Mouse (Mus musculus): ENCODE results near the gene Duxbl1. TPM values are rescaled to one million over a fixed set of nuclear protein-coding genes. Genes with fewer than 3 reads are reported as not detected.
"Not testable (repeated sequence)": the region's sequence is repeated elsewhere in the genome, so short reads cannot be mapped to it uniquely, and the experiment has no call there.

Gene Duxbl1
- 2.0 and 2.3 TPM in 2 replicates for polyA plus RNA-seq (2015; fragmentation: Nextera tagmentation; extraction: Ambion mirVana)

GRCm38 (mm10) chr14:25978371-25979241, at the start of gene Duxbl1:
TSS of gene Duxbl1 (plus strand) at chr14:25978577.
- not testable (repeated sequence) for H3K9ac ChIP-seq; H3K4me1 ChIP-seq; H3K9me3 ChIP-seq; H3K36me3 ChIP-seq; H3K27me3 ChIP-seq (replicated peaks)
- no CpG with 5 or more reads among the region's 25 CpGs for WGBS
- Histone ChIP-seq H3K4me2 (peak within 1 kb of the TSS; percentile 43), H3K27ac (peak within 1 kb of the TSS; percentile 72; the same call in 1 of the 2 replicates), H3K4me3 (replicated peaks) (0 out of 2 replicates have a peak within 1 kb of the TSS, but pooled peaks have one; percentile 21)
- ATAC-seq (ENCODE audit: insufficient read depth, low FRiP score, low read depth), result peak; percentile 63; the same call in 1 of the 2 replicates

DNA sequence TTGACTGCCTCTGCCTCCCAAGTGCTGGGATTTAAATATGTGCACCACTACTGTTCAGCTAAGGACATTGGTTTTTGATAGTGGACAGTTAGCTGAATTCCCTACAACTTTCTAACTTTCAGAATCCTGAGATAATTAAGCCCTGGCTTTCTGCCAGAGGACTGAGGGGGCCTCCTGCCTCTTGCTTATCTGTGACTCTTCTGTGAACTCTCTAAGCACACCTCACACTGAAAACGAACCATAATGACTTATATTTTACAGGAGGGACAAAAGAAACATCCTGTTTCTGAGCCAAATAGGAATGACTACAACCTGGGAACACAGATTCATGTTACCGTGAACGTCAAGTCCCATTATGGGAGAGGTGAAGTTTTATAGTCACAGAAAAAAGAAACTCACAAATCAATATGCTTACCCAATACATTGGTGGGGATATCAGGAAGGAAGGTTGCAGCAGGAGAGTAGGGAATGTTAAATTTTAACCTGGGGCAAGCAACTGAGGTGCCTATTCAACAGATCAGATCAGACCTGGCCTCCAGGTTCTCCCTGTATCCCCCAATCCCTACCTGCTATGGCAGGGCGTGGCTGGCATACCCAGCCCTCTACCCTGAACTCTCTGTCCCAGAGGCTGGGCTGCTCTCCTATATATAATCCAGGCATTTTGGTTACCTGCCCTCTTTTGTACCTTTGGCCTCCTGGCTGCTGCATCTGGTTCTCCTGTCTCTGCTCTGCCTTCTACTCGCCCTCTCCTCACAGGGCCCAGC, 41.3 kb upstream of the Duxbl1 start:
- peak; percentile 79; the same call in 1 of the 2 replicates for ATAC-seq (ENCODE audit: insufficient read depth, low FRiP score, low read depth)
- H3K4me3 ChIP-seq (replicated peaks); H3K9me3 ChIP-seq; H3K9ac ChIP-seq; H3K27me3 ChIP-seq (replicated peaks); H3K36me3 ChIP-seq; H3K4me1 ChIP-seq; H3K27ac ChIP-seq; H3K4me2 ChIP-seq: not testable (repeated sequence)
- WGBS, result no CpG with 5 or more reads among the region's 5 CpGs

GRCm38 (mm10) chr14:25938004-25938403, 40.4 kb upstream of the Duxbl1 start, which contains the start of gene Cphx1:
TSS of gene Cphx1 (plus strand) at chr14:25938304.
- H3K4me2 ChIP-seq; H3K36me3 ChIP-seq; ATAC-seq (ENCODE audit: insufficient read depth, low FRiP score, low read depth): not testable (repeated sequence)

GRCm38 (mm10) chr14:25957861-25958260, 20.5 kb upstream of the Duxbl1 start:
- H3K4me3 ChIP-seq (replicated peaks); H3K9me3 ChIP-seq; H3K27me3 ChIP-seq (replicated peaks); H3K36me3 ChIP-seq; H3K4me1 ChIP-seq; ATAC-seq (ENCODE audit: insufficient read depth, low FRiP score, low read depth); H3K9ac ChIP-seq; H3K27ac ChIP-seq; H3K4me2 ChIP-seq: not testable (repeated sequence)
- no CpG with 5 or more reads among the region's 3 CpGs for WGBS

More at GRCm38 (mm10) chr14:25938004-25938403, 40.4 kb upstream of the Duxbl1 start, which contains the start of gene Cphx1:
- not testable (repeated sequence) for H3K9ac ChIP-seq; H3K27me3 ChIP-seq (replicated peaks); H3K9me3 ChIP-seq; H3K27ac ChIP-seq; H3K4me1 ChIP-seq; H3K4me3 ChIP-seq (replicated peaks)
- WGBS, result no CpG with 5 or more reads among the region's 8 CpGs

GRCm38 (mm10) chr14:25979242-25979941, 1.0 kb downstream of the Duxbl1 start:
- H3K27ac ChIP-seq, result peak overlapping the region; percentile 72; the same call in 1 of the 2 replicates
- H3K9me3 ChIP-seq; H3K9ac ChIP-seq; H3K27me3 ChIP-seq (replicated peaks); H3K36me3 ChIP-seq; H3K4me1 ChIP-seq: not testable (repeated sequence)
- peak overlapping the region; percentile 43 for H3K4me2 ChIP-seq
- H3K4me3 ChIP-seq (replicated peaks), result 0 out of 2 replicates have a peak overlapping the region, but pooled peaks have one; percentile 21
- ATAC-seq (ENCODE audit: insufficient read depth, low FRiP score, low read depth), result peak; percentile 2; the same call in 1 of the 2 replicates
- WGBS, result 4% methylated on average over 8 of the region's 13 CpGs

- not testable (repeated sequence) for H3K9me3 ChIP-seq; H3K4me2 ChIP-seq; H3K4me1 ChIP-seq; H3K9ac ChIP-seq; H3K27ac ChIP-seq; H3K27me3 ChIP-seq (replicated peaks); H3K36me3 ChIP-seq; H3K4me3 ChIP-seq (replicated peaks); ATAC-seq (ENCODE audit: insufficient read depth, low FRiP score, low read depth)
- 31% methylated on average over 6 of the region's 9 CpGs for WGBS
Observed at GRCm38 (mm10) chr14:25981880-25982279, 3.5 kb downstream of the Duxbl1 start.

DNA sequence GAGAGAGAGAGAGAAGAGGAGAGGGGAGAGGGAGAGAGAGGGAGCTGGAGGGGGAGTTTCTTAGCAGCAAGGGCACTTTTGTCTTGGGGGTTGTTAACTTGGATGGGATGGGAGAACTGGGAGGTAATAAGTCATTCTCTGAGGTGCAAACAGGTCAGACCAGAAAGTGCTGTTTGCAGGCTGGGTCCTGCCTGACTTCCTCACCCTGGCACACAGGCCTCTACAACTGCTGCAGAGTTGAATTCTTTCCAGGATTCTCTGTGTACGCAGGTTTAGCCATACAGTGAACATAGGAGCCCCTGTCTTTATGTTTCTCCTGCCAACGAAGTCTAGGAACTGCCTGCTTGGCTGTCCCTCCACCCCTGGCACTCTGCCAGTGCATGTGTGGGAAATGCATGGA, 29.1 kb downstream of the Duxbl1 start:
- no CpG with 5 or more reads among the region's 2 CpGs for WGBS
- ATAC-seq (ENCODE audit: insufficient read depth, low FRiP score, low read depth); H3K4me2 ChIP-seq; H3K36me3 ChIP-seq; H3K9ac ChIP-seq; H3K9me3 ChIP-seq; H3K27ac ChIP-seq; H3K4me1 ChIP-seq; H3K4me3 ChIP-seq (replicated peaks); H3K27me3 ChIP-seq (replicated peaks): not testable (repeated sequence)

GRCm38 (mm10) chr14:26016414-26016813, 38.0 kb downstream of the Duxbl1 start:
- H3K4me2 ChIP-seq; ATAC-seq (ENCODE audit: insufficient read depth, low FRiP score, low read depth): not testable (repeated sequence)

GRCm38 (mm10) chr14:26021555-26021954, 43.2 kb downstream of the Duxbl1 start:
- not testable (repeated sequence) for H3K27me3 ChIP-seq (replicated peaks); H3K9ac ChIP-seq; ATAC-seq (ENCODE audit: insufficient read depth, low FRiP score, low read depth); H3K36me3 ChIP-seq; H3K4me1 ChIP-seq; H3K9me3 ChIP-seq; H3K4me3 ChIP-seq (replicated peaks); H3K4me2 ChIP-seq; H3K27ac ChIP-seq
- WGBS, result no CpG with 5 or more reads among the region's 9 CpGs

More at GRCm38 (mm10) chr14:26016414-26016813, 38.0 kb downstream of the Duxbl1 start:
- not testable (repeated sequence) for H3K27me3 ChIP-seq (replicated peaks); H3K36me3 ChIP-seq; H3K4me3 ChIP-seq (replicated peaks); H3K9ac ChIP-seq; H3K9me3 ChIP-seq; H3K27ac ChIP-seq; H3K4me1 ChIP-seq
- no CpG with 5 or more reads among the region's 7 CpGs for WGBS

- not testable (repeated sequence) for H3K4me3 ChIP-seq (replicated peaks); H3K27me3 ChIP-seq (replicated peaks); H3K27ac ChIP-seq; ATAC-seq (ENCODE audit: insufficient read depth, low FRiP score, low read depth); H3K9ac ChIP-seq; H3K4me1 ChIP-seq; H3K36me3 ChIP-seq; H3K9me3 ChIP-seq; H3K4me2 ChIP-seq
- WGBS, result no CpG with 5 or more reads among the region's 6 CpGs
Observed at GRCm38 (mm10) chr14:26022831-26023230, 44.5 kb downstream of the Duxbl1 start.

DNA sequence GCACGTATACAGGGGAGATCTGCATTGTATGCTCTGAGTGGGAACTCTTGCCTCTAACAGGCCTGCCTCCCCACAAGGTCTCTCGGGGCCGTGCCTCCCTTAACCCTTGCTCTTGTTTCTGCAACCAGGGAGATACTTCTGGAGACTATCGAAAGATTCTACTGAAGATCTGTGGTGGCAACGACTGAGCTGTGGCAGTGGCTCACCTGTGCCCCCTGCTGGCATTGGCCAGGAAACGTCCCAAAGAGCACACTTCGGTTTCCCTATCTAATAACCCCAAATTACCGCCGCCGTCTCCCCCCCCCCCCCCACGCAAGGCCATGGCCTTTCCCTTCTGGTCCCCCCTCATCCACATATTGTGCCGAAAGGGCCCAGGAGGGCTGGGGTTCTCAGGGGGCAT, 47.3 kb downstream of the Duxbl1 start:
- H3K36me3 ChIP-seq; H3K27ac ChIP-seq; H3K9ac ChIP-seq; H3K9me3 ChIP-seq; H3K4me2 ChIP-seq; H3K4me3 ChIP-seq (replicated peaks); ATAC-seq (ENCODE audit: insufficient read depth, low FRiP score, low read depth); H3K4me1 ChIP-seq; H3K27me3 ChIP-seq (replicated peaks): not testable (repeated sequence)
- no CpG with 5 or more reads among the region's 12 CpGs for WGBS
